Mouse (Mus musculus): ENCODE results near the gene Smim20. TPM values are rescaled to one million over a fixed set of nuclear protein-coding genes. Genes with fewer than 3 reads are reported as not detected.

Gene Smim20
- polyA plus RNA-seq, 1 experiment from 2014 or later, result 65.8 TPM

DNA sequence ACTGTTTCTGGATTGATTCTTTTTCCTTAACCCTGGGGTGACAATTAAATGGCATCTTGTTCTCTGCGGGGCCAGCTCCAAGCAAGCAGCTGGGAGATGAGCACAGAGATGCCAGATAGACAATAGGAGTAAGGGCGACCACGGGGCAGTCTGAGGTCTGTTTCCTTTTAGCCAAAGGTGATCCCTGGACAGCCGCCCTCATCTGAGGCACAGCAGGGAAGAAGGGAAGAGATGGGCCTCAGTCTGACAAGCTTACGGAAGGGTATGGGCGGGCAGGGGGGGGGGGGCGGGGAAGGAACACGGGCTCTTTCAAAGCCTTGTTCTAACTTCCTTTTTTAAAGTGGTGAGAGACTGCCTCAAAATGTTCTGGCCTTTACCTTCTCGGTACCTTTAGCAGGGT, 22.6 kb downstream of the Smim20 start:
- ATAC-seq (replicated peaks), result no peak
- H3K4me3 ChIP-seq, result no peak overlapping the region
- no peak overlapping the region for H3K27ac ChIP-seq (replicated peaks)
- H3K27me3 ChIP-seq, result no peaks in the 10 kb centered on the region
- H3K36me3 ChIP-seq, result no peaks in the 10 kb centered on the region
- no peak overlapping the region for H3K4me2 ChIP-seq (replicated peaks)
- no peak overlapping the region for H3K9ac ChIP-seq (replicated peaks)
- no peaks in the 10 kb centered on the region for H3K9me3 ChIP-seq
- 23% methylated on average over 8 of the region's 9 CpGs for WGBS
- 0 out of 2 replicates have a peak, but pooled peaks cover 3% of the 10 kb centered on the region for H3K4me1 ChIP-seq

DNA sequence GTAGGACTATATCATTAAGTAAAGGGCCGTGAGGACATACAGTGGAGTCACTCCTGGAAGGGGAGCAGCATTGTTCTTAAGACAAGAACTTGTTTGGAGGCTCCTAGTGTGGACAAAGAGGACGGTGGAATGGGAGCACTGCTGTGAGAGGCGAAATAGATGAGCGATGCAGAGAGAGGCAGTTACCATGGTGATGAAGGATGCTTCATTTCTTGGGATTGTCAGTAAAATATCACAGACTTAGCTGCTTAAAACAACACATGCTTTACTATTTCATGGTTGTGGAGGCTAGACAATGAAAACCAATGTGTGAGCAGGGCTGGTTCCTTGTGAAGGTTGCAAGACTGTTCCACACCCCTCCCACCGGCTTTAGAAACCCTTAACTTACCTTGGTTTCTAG, 27.7 kb downstream of the Smim20 start:
- peak; percentile 75 for ATAC-seq (replicated peaks)
- H3K4me1 ChIP-seq, result peaks cover 7% of the 10 kb centered on the region; the same call in 1 of the 2 replicates
- H3K4me3 ChIP-seq, result no peak overlapping the region
- no peaks in the 10 kb centered on the region for H3K36me3 ChIP-seq
- H3K27me3 ChIP-seq, result no peaks in the 10 kb centered on the region
- no peak overlapping the region for H3K9ac ChIP-seq (replicated peaks)
- 66% methylated on average over 5 of the region's 5 CpGs for WGBS
- H3K27ac ChIP-seq (replicated peaks), result peak overlapping the region; percentile 49
- H3K4me2 ChIP-seq (replicated peaks), result no peak overlapping the region
- no peaks in the 10 kb centered on the region for H3K9me3 ChIP-seq

DNA sequence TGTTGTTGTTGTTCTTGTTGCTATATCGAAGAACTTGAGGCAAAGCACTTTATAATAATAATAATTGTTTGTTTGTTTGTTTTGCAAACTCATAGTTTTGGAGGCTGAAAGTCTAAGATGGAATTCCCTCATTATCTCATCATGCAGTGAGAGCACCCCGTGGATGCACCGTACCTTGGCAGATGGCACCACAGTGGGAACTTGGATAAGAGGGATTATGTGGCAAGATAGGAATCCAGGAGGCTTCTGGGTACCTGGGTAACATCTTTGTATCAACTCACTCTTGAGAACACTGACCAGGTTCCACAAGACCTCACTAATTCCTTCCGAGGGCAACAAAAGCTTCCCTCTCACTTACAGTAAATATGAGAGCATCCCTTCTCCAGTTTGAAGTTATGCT, 30.1 kb downstream of the Smim20 start:
- no peak overlapping the region for H3K9ac ChIP-seq (replicated peaks)
- no peak for ATAC-seq (replicated peaks)
- no peaks in the 10 kb centered on the region for H3K36me3 ChIP-seq
- H3K9me3 ChIP-seq, result no peaks in the 10 kb centered on the region
- H3K27me3 ChIP-seq, result no peaks in the 10 kb centered on the region
- H3K4me2 ChIP-seq (replicated peaks), result no peak overlapping the region
- peaks cover 10% of the 10 kb centered on the region; the same call in 1 of the 2 replicates for H3K4me1 ChIP-seq
- H3K4me3 ChIP-seq, result no peak overlapping the region
- no peak overlapping the region for H3K27ac ChIP-seq (replicated peaks)
- 86% methylated on average over 4 of the region's 4 CpGs for WGBS

DNA sequence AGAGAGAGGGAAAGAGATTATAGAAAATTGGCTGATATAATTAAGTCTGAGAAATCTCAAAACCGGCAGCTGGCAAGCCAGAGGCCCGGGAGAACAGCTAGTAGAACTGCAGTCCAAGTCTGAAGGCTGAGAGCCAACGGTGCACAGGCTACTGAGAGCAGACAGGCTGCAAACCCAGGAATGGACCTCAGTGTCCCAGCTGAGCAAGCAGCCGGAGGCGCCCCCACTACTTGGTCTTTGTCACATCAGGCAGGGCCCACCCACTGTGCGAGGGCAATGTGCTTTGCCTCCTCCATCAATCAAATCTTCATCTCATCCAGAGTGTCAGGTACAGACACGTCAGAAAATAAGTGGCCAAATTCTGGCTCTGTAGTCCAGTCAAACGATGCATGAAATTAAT, 34.6 kb downstream of the Smim20 start:
- Histone ChIP-seq H3K36me3 (no peaks in the 10 kb centered on the region), H3K9ac (replicated peaks) (no peak overlapping the region), H3K9me3 (no peaks in the 10 kb centered on the region), H3K4me2 (replicated peaks) (no peak overlapping the region), H3K4me3 (no peak overlapping the region), H3K27ac (replicated peaks) (no peak overlapping the region), H3K27me3 (no peaks in the 10 kb centered on the region), H3K4me1 (0 out of 2 replicates have a peak, but pooled peaks cover 3% of the 10 kb centered on the region)
- 0 out of 2 replicates have a peak, but pooled peaks have one; percentile 38 for ATAC-seq (replicated peaks)
- WGBS, result 65% methylated on average over 8 of the region's 8 CpGs

DNA sequence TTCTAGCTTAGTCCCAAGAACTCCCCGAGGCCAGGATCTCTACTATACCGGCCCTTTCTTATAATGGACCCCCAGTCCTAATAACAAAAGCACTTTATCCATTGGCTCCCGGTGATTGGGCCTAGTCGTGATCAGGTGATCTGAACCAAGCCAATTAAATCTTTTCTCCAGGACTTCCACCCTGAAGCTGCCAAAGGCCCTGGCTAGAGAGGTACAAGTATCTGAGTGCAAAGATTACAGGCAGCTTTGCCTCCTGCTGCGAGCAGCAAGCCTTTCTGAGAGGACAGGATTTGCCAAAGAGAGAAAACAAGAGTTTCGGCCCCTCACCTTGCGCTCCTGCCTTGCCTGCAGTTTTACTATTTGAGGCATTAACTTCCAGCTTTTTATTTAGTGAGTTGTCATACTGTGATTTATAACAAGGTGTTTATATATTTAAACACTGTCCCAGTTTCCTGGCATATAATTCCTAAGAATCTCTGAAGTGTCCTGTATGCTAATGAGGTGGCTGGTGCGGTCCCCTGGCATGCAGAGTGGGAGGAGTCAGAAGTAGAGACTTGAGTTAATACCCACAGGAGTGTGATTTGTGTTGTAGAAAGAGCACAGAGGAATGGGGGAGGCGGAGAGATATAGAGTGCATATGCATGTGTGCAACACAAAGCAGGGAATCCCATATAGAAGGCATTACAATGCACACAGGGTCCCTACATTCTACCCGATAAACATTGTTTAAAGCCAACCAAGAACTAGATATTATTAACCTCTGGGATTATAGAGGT, 36.2 kb downstream of the Smim20 start:
- 0 out of 2 replicates have a peak, but pooled peaks cover 3% of the 10 kb centered on the region for H3K4me1 ChIP-seq
- no peak overlapping the region for H3K9ac ChIP-seq (replicated peaks)
- no peaks in the 10 kb centered on the region for H3K36me3 ChIP-seq
- H3K4me2 ChIP-seq (replicated peaks), result no peak overlapping the region
- no peak overlapping the region for H3K27ac ChIP-seq (replicated peaks)
- no peak overlapping the region for H3K4me3 ChIP-seq
- H3K9me3 ChIP-seq, result no peaks in the 10 kb centered on the region
- 71% methylated on average over 10 of the region's 10 CpGs for WGBS
- no peak for ATAC-seq (replicated peaks)
- H3K27me3 ChIP-seq, result no peaks in the 10 kb centered on the region

DNA sequence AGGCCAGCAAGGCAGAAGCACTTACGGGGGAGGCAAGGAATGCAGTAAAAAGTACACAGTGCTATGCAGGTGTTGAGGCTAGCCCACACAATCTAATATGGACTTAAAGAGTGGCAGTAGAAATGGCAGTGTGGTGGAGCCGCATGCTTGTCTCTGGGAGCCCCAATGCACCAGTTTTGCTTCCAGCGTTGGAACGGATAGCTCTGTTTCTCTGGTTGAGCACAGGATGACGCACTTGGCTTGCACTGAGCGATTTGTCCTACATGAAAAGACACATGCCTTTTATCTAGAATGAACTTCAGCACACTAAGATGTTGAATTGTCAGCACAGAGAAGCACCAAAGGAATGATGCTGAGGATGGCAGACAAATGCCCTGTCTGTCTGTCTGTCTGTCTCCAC, 37.1 kb downstream of the Smim20 start:
- no peaks in the 10 kb centered on the region for H3K27me3 ChIP-seq
- no peak overlapping the region for H3K27ac ChIP-seq (replicated peaks)
- WGBS, result 94% methylated on average over 6 of the region's 6 CpGs
- H3K4me1 ChIP-seq, result 0 out of 2 replicates have a peak, but pooled peaks cover 3% of the 10 kb centered on the region
- H3K9me3 ChIP-seq, result no peaks in the 10 kb centered on the region
- no peak overlapping the region for H3K9ac ChIP-seq (replicated peaks)
- no peak for ATAC-seq (replicated peaks)
- H3K36me3 ChIP-seq, result no peaks in the 10 kb centered on the region
- no peak overlapping the region for H3K4me2 ChIP-seq (replicated peaks)
- H3K4me3 ChIP-seq, result no peak overlapping the region

DNA sequence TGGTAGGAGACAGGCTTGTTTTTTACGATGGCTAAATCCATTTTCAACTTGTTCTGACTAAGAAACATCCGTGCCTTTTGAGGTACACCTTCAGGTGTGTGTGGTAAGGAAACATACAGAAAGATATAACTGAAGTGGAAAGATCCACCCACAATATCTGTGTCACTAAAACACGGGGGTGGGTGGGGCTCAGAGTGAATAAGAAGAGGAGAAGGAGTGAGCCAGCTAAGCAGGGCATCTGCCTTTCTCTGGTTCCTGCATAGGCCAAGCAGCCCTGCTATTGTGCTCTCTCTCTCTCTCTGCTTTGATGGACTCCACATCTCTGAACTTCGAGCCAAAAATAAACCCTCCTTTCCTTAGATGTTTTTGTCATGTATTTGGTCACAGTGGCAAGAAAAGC, 38.1 kb downstream of the Smim20 start:
- 72% methylated on average over 4 of the region's 4 CpGs for WGBS
- no peak for ATAC-seq (replicated peaks)
- H3K4me3 ChIP-seq, result no peak overlapping the region
- H3K4me1 ChIP-seq, result 0 out of 2 replicates have a peak, but pooled peaks cover 3% of the 10 kb centered on the region
- H3K27ac ChIP-seq (replicated peaks), result no peak overlapping the region
- no peak overlapping the region for H3K4me2 ChIP-seq (replicated peaks)
- H3K9ac ChIP-seq (replicated peaks), result no peak overlapping the region
- H3K9me3 ChIP-seq, result no peaks in the 10 kb centered on the region
- no peaks in the 10 kb centered on the region for H3K27me3 ChIP-seq
- H3K36me3 ChIP-seq, result no peaks in the 10 kb centered on the region

DNA sequence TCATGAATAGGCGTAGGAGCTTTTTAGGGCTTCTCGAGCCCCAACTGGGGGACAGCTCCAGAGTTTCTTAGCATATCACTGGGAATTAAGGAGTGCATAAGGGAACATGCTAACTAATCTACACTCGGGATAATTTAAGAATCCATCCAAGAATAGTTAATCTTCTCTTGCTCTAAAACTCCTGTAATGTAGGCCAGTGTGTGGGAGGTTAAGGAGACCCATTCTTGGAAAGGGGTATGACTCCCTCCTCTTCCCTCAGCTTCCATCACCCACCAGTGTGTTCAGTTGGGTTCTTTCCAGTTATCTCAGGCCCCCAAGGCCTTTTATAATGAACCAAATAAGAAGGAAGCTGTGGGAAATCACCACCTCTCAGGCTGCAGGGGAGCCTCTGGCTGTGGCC, 40.0 kb downstream of the Smim20 start:
- no peak overlapping the region for H3K9ac ChIP-seq (replicated peaks)
- WGBS, result 96% methylated on average over 3 of the region's 3 CpGs
- no peak overlapping the region for H3K4me3 ChIP-seq
- H3K4me2 ChIP-seq (replicated peaks), result no peak overlapping the region
- no peaks in the 10 kb centered on the region for H3K27me3 ChIP-seq
- ATAC-seq (replicated peaks), result no peak
- H3K36me3 ChIP-seq, result no peaks in the 10 kb centered on the region
- no peaks in the 10 kb centered on the region for H3K9me3 ChIP-seq
- H3K27ac ChIP-seq (replicated peaks), result no peak overlapping the region
- H3K4me1 ChIP-seq, result no peaks in the 10 kb centered on the region

DNA sequence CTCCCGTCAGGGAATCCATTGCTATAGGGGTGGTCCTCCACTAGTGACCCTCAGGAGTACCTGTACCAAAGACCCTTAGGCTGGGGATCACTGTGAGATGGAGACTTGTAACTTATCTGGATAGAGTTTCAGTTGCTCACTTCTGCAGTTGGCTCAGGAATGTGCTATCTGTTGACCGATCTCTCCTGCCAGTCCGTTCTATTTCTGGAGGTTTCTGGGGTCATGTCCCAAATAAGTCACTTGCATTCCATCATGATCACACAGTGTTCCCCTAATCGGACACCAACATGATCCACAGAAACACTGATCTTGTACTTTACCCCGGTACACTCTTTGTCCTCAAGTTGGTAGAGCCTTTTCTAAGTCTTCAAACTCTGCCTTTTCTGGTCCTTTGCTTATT, 40.6 kb downstream of the Smim20 start:
- 94% methylated on average over 5 of the region's 5 CpGs for WGBS
- Histone ChIP-seq H3K9ac (replicated peaks) (no peak overlapping the region), H3K36me3 (no peaks in the 10 kb centered on the region), H3K27me3 (no peaks in the 10 kb centered on the region), H3K4me3 (no peak overlapping the region), H3K27ac (replicated peaks) (no peak overlapping the region), H3K4me1 (no peaks in the 10 kb centered on the region), H3K4me2 (replicated peaks) (no peak overlapping the region), H3K9me3 (no peaks in the 10 kb centered on the region)
- ATAC-seq (replicated peaks), result no peak

DNA sequence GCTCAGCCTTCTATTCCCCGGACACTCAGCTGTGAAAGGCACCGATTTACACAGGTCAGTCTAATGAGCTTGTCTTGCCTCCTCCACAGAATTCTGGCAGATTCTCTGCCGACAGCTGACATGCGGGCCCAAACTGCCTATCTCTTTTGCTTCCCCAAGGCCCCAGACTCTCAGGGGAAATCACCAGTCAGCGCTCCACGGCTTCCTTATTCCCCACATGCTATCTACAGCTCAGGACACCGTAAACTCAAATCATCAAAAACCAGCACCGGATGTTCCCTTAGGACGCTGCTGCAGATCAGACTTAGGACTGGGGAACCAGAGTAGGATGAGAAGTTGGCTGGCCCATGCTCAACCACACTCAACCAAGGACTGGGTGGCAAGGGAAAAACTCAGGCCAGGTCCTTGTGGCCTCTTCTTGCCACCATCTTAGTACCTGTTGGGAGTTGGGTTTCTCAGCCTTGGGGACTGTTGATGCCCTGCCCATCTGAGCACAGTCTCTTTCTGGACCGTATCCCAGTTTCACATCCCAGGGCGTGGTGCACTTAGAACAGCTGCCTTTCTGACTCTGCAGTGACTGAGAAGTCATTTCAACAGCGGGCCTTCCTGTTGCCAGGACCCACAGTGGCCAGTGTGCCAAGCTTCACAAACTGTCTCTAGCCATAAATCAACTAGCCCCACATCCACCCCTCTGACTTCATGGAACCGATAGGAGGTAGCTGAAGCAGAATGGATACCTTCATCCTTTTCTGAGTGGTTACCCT, 47.7 kb downstream of the Smim20 start:
- no peak for ATAC-seq (replicated peaks)

DNA sequence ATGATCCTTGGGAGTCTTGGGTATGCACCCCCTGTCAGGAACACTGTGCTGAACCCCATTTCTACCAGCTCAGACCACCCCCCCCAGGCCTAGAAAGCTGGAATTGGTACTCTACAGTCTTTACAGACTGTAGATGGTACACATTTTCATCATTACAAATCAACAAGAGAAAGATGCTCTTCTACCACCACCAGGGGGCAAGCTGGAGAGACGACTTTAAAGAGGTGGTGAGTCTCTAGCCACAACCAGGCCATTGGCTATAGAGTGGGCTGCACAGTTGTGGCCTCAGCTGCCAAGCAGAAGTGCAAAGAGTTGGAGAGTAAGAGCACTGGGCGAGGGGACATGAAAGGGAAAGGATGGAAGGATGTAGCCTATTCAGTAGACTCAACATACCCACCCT, 48.9 kb downstream of the Smim20 start:
- no peaks in the 10 kb centered on the region for H3K36me3 ChIP-seq
- H3K9me3 ChIP-seq, result no peaks in the 10 kb centered on the region
- no peak overlapping the region for H3K27ac ChIP-seq (replicated peaks)
- H3K4me1 ChIP-seq, result no peaks in the 10 kb centered on the region
- no peaks in the 10 kb centered on the region for H3K27me3 ChIP-seq
- no peak overlapping the region for H3K9ac ChIP-seq (replicated peaks)
- no peak for ATAC-seq (replicated peaks)
- H3K4me3 ChIP-seq, result no peak overlapping the region
- 60% methylated on average over 2 of the region's 2 CpGs for WGBS
- no peak overlapping the region for H3K4me2 ChIP-seq (replicated peaks)

More for the DNA sequence above, 47.7 kb downstream of the Smim20 start:
- Histone ChIP-seq H3K9ac (replicated peaks) (no peak overlapping the region), H3K36me3 (no peaks in the 10 kb centered on the region), H3K4me1 (no peaks in the 10 kb centered on the region), H3K27me3 (no peaks in the 10 kb centered on the region), H3K27ac (replicated peaks) (no peak overlapping the region), H3K9me3 (no peaks in the 10 kb centered on the region), H3K4me3 (no peak overlapping the region), H3K4me2 (replicated peaks) (no peak overlapping the region)
- WGBS, result 92% methylated on average over 13 of the region's 13 CpGs

DNA sequence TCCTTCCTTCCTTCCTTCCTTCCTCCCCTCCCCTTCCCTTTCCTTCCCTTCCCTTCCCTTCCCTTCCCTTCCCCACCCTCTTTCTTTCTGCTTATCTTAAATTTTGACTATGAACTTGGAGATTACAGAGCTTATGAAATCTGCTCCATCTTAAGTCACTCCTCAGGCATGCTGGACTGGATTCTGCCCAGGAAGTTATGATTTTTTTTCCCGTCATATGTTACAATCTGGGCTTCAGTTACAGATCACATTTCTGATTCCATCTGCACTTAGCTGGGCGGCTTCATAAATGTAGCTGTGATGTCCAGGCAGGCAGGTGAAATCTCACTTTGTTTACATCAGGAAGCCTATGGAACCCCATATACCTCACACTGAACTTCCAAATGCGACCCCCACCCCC, 50.5 kb downstream of the Smim20 start:
- Histone ChIP-seq H3K27me3 (no peaks in the 10 kb centered on the region), H3K4me2 (replicated peaks) (no peak overlapping the region), H3K9ac (replicated peaks) (no peak overlapping the region), H3K36me3 (no peaks in the 10 kb centered on the region), H3K4me1 (no peaks in the 10 kb centered on the region), H3K4me3 (no peak overlapping the region), H3K27ac (replicated peaks) (no peak overlapping the region), H3K9me3 (no peaks in the 10 kb centered on the region)
- ATAC-seq (replicated peaks), result no peak
- WGBS, result 82% methylated on average over 3 of the region's 3 CpGs

All from forebrain, embryonic 15.5 days (tissue).